Mouse (Mus musculus): ENCODE results near the gene Myl6. TPM values are rescaled to one million over a fixed set of nuclear protein-coding genes. Genes with fewer than 3 reads are reported as not detected.

The Myl6 gene
- total and polyA plus RNA-seq, 2 experiments from 2014 or later = 791 to 830 TPM

DNA sequence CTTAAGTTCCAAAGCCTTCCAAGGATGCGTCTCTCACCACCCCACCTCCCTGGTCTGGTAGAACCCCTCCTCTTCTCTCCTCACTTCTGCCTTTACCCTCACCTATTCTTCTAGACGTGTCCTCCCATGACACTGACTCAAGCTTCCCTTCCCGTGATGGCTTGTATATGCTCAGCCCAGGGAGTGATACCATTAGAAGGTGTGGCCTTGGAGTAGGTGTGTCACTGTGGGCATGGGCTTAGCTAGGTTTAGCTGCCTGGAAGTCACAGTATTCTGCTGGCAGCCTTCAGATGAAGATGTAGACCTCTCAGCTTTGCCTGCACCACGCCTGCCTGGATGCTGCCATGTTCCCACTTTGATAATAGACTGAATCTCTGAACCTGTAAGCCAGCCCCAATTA is 21.1 kb upstream of the Myl6 start:
- peaks cover 82% of the 10 kb centered on the region for H3K36me3 ChIP-seq (replicated peaks; ENCODE audit: control insufficient read depth, insufficient read depth, low read length)

DNA sequence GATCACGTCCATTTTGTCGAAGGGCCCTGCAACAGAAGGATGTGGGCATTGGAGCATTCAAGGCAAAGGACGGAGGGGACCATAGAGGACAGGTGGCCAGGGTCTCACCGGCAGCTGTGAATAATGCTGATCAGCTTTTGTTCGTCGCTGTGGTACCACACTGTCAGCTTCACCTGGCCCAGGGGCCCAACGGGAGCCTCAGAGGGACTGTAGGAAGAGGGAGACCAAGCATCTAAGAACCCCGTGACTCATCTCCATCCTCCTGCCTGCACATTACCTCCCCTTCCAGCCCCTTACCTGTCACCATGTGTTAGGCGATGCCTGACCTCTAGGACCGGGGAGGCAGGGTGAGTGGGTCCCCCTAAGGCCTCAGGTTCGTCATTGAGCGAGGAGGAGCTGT is 17.8 kb upstream of the Myl6 start:
- ATAC-seq (ENCODE audit: insufficient read depth, low read depth) (no peak), DNase-seq (ENCODE audit: low spot score) (no peak)
- Histone ChIP-seq H3K27me3 (ENCODE audit: control insufficient read depth, insufficient read depth, low read length) (no peaks in the 10 kb centered on the region), H3K4me3 (ENCODE audit: low read depth, low read length) (no peak overlapping the region), H3K9me3 (replicated peaks; ENCODE audit: control insufficient read depth, low read length) (no peaks in the 10 kb centered on the region), H3K9ac (replicated peaks; ENCODE audit: low read depth, low read length) (no peak overlapping the region), H3K4me1 (ENCODE audit: control insufficient read depth, insufficient read depth) (no peaks in the 10 kb centered on the region), H3K36me3 (replicated peaks; ENCODE audit: control insufficient read depth, insufficient read depth, low read length) (peaks cover 66% of the 10 kb centered on the region), H3K4me2 (ENCODE audit: low read depth, low read length) (no peak overlapping the region), H3K27ac (ENCODE audit: low read depth) (no peak overlapping the region)
- 79% methylated on average over 12 of the region's 12 CpGs for WGBS
- TF ChIP-seq EP300 (IDR thresholded peaks at IDR 0.05; ENCODE audit: low read depth) = no peak
- no peak for TF ChIP-seq CTCF (IDR thresholded peaks at IDR 0.05; ENCODE audit: low read depth)

More for the DNA sequence above, 21.1 kb upstream of the Myl6 start:
- no peaks in the 10 kb centered on the region for H3K4me1 ChIP-seq (ENCODE audit: control insufficient read depth, insufficient read depth)
- no peak overlapping the region for H3K4me2 ChIP-seq (ENCODE audit: low read depth, low read length)
- H3K27me3 ChIP-seq (ENCODE audit: control insufficient read depth, insufficient read depth, low read length) = no peaks in the 10 kb centered on the region
- WGBS = 84% methylated on average over 4 of the region's 4 CpGs
- no peak overlapping the region for H3K4me3 ChIP-seq (ENCODE audit: low read depth, low read length)
- H3K9me3 ChIP-seq (replicated peaks; ENCODE audit: control insufficient read depth, low read length) = no peaks in the 10 kb centered on the region
- H3K9ac ChIP-seq (replicated peaks; ENCODE audit: low read depth, low read length) = no peak overlapping the region
- H3K27ac ChIP-seq (ENCODE audit: low read depth) = no peak overlapping the region
- DNase-seq (ENCODE audit: low spot score) (no peak), ATAC-seq (ENCODE audit: insufficient read depth, low read depth) (no peak)
- no peak for TF ChIP-seq EP300 (IDR thresholded peaks at IDR 0.05; ENCODE audit: low read depth)
- no peak for TF ChIP-seq CTCF (IDR thresholded peaks at IDR 0.05; ENCODE audit: low read depth)

DNA sequence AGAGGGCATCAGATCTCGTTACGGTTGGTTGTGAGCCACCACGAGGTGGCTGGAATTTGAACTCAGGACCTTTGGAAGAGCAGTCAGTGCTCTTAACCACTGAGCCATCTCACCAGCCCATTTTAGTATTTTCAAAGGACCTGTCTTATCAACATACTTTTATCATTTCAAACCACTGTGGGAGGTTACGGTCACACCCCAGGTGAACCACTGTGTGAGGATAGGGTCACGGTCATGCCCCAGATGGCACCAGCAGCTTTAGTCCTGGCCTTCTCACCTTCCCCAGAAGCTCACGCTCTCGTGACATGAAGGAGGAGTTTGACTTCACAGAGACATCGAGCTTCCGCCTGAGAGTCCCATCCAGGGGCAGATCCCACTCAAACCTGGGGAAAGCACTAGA is 17.2 kb upstream of the Myl6 start:
- no peak for ATAC-seq (ENCODE audit: insufficient read depth, low read depth)
- TF ChIP-seq CTCF (IDR thresholded peaks at IDR 0.05; ENCODE audit: low read depth) (no peak), EP300 (IDR thresholded peaks at IDR 0.05; ENCODE audit: low read depth) (no peak)
- H3K9ac ChIP-seq (replicated peaks; ENCODE audit: low read depth, low read length) = no peak overlapping the region
- H3K9me3 ChIP-seq (replicated peaks; ENCODE audit: control insufficient read depth, low read length) = no peaks in the 10 kb centered on the region
- 92% methylated on average over 9 of the region's 9 CpGs for WGBS
- DNase-seq (ENCODE audit: low spot score) = no peak
- H3K27ac ChIP-seq (ENCODE audit: low read depth) = no peak overlapping the region
- no peaks in the 10 kb centered on the region for H3K27me3 ChIP-seq (ENCODE audit: control insufficient read depth, insufficient read depth, low read length)
- H3K4me1 ChIP-seq (ENCODE audit: control insufficient read depth, insufficient read depth) = no peaks in the 10 kb centered on the region
- peaks cover 61% of the 10 kb centered on the region for H3K36me3 ChIP-seq (replicated peaks; ENCODE audit: control insufficient read depth, insufficient read depth, low read length)
- H3K4me3 ChIP-seq (ENCODE audit: low read depth, low read length) = no peak overlapping the region
- H3K4me2 ChIP-seq (ENCODE audit: low read depth, low read length) = no peak overlapping the region

DNA sequence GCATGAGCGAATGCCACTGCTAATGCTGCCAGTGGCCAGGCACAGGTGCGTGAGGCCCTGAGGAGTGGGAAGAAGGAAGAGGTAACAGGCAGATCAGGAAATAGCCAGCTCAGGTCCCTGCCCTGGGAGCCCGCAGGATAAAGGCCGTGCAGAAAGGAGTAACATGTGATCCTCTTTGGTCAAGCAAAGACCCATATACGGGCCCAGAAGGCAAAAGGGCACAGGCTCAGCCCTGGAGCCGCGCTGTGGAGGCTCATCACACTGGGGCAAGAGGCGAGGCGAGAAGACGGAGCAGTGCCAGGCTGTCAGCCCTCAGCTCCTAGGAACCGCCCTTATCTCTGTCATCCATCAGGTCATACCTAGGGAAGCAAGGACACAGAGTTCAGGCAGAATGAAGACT is 16.4 kb upstream of the Myl6 start:
- H3K27me3 ChIP-seq (ENCODE audit: control insufficient read depth, insufficient read depth, low read length) = no peaks in the 10 kb centered on the region
- H3K4me3 ChIP-seq (ENCODE audit: low read depth, low read length) = no peak overlapping the region
- no peak overlapping the region for H3K27ac ChIP-seq (ENCODE audit: low read depth)
- TF ChIP-seq EP300 (IDR thresholded peaks at IDR 0.05; ENCODE audit: low read depth) (no peak), CTCF (IDR thresholded peaks at IDR 0.05; ENCODE audit: low read depth) (no peak)
- H3K4me2 ChIP-seq (ENCODE audit: low read depth, low read length) = no peak overlapping the region
- 85% methylated on average over 11 of the region's 11 CpGs for WGBS
- DNase-seq (ENCODE audit: low spot score) = no peak
- no peaks in the 10 kb centered on the region for H3K9me3 ChIP-seq (replicated peaks; ENCODE audit: control insufficient read depth, low read length)
- no peak for ATAC-seq (ENCODE audit: insufficient read depth, low read depth)
- no peak overlapping the region for H3K9ac ChIP-seq (replicated peaks; ENCODE audit: low read depth, low read length)
- peaks cover 53% of the 10 kb centered on the region for H3K36me3 ChIP-seq (replicated peaks; ENCODE audit: control insufficient read depth, insufficient read depth, low read length)
- H3K4me1 ChIP-seq (ENCODE audit: control insufficient read depth, insufficient read depth) = no peaks in the 10 kb centered on the region

DNA sequence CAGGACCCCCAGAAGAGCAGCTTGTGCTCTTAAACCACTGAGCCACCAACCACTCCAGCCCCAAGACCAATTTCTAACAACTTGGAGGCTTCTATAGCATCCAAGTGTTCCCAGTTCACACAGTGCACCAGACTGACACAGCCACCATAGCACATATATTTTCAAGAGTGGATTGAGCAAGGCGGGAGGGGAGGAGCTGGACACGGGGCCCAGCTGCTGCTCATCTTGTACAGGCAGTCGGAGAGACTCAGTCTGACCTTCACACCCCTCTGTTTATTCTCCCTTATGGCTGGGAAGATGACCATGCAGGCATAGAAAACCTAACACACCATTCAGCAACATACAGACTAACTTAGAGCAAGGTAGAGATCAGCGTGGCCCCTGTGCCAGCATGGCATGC is 15.9 kb upstream of the Myl6 start:
- TF ChIP-seq CTCF (IDR thresholded peaks at IDR 0.05; ENCODE audit: low read depth) (no peak), EP300 (IDR thresholded peaks at IDR 0.05; ENCODE audit: low read depth) (no peak)
- no peak overlapping the region for H3K4me2 ChIP-seq (ENCODE audit: low read depth, low read length)
- no peak overlapping the region for H3K9ac ChIP-seq (replicated peaks; ENCODE audit: low read depth, low read length)
- no peak overlapping the region for H3K4me3 ChIP-seq (ENCODE audit: low read depth, low read length)
- ATAC-seq (ENCODE audit: insufficient read depth, low read depth) (no peak), DNase-seq (ENCODE audit: low spot score) (no peak)
- WGBS = 77% methylated on average over 4 of the region's 4 CpGs
- no peak overlapping the region for H3K27ac ChIP-seq (ENCODE audit: low read depth)
- peaks cover 4% of the 10 kb centered on the region; the same call in 1 of the 2 replicates for H3K4me1 ChIP-seq (ENCODE audit: control insufficient read depth, insufficient read depth)
- H3K9me3 ChIP-seq (replicated peaks; ENCODE audit: control insufficient read depth, low read length) = no peaks in the 10 kb centered on the region
- no peaks in the 10 kb centered on the region for H3K27me3 ChIP-seq (ENCODE audit: control insufficient read depth, insufficient read depth, low read length)
- H3K36me3 ChIP-seq (replicated peaks; ENCODE audit: control insufficient read depth, insufficient read depth, low read length) = peaks cover 48% of the 10 kb centered on the region

DNA sequence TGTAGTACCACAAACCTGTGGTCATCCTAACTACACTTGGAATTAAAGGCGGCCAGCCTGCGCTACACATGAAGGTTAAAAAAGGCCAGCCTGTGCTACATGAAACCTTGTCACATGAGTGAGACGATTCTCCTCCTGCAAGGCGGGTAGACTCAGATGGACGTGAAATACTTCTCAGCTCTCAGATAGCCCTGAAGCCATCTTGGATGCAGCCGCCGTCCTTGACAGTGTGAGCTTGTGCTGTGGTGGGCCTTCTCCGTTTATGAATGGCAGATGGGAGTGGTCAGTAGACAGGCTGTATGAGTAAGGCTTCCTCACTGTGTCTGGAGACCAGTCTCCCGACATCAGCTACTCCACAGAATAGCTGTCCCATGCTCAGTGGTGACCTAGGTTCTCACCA is 15.3 kb upstream of the Myl6 start:
- no peak overlapping the region for H3K9ac ChIP-seq (replicated peaks; ENCODE audit: low read depth, low read length)
- 84% methylated on average over 9 of the region's 9 CpGs for WGBS
- H3K4me3 ChIP-seq (ENCODE audit: low read depth, low read length) = no peak overlapping the region
- H3K4me2 ChIP-seq (ENCODE audit: low read depth, low read length) = no peak overlapping the region
- ATAC-seq (ENCODE audit: insufficient read depth, low read depth) = no peak
- peaks cover 44% of the 10 kb centered on the region for H3K36me3 ChIP-seq (replicated peaks; ENCODE audit: control insufficient read depth, insufficient read depth, low read length)
- H3K9me3 ChIP-seq (replicated peaks; ENCODE audit: control insufficient read depth, low read length) = no peaks in the 10 kb centered on the region
- TF ChIP-seq CTCF (IDR thresholded peaks at IDR 0.05; ENCODE audit: low read depth) (no peak), EP300 (IDR thresholded peaks at IDR 0.05; ENCODE audit: low read depth) (no peak)
- DNase-seq (ENCODE audit: low spot score) = no peak
- H3K4me1 ChIP-seq (ENCODE audit: control insufficient read depth, insufficient read depth) = peaks cover 10% of the 10 kb centered on the region
- no peak overlapping the region for H3K27ac ChIP-seq (ENCODE audit: low read depth)
- no peaks in the 10 kb centered on the region for H3K27me3 ChIP-seq (ENCODE audit: control insufficient read depth, insufficient read depth, low read length)

Measured in heart, postnatal 0 days (tissue).